Mouse (Mus musculus): ENCODE measurements around the gene Aldh3b2.

Aldh3b2 gene

GRCm38 (mm10) chr19:4012432-4013022 lies 40.4 kb downstream of the Aldh3b2 start, which contains the start of gene Ndufv1:
Gene Ndufv1, minus strand, starts transcription at chr19:4012806.
- DNase-seq (ENCODE audit: low read depth, low spot score) = peak; percentile 97

- no peak for DNase-seq (ENCODE audit: low read depth, low spot score)
Measured at GRCm38 (mm10) chr19:4013066-4013465, 40.9 kb downstream of the Aldh3b2 start.

GRCm38 (mm10) chr19:4014802-4015201 lies 42.7 kb downstream of the Aldh3b2 start:
- DNase-seq (ENCODE audit: low read depth, low spot score) = no peak

GRCm38 (mm10) chr19:4015635-4016034 lies 43.5 kb downstream of the Aldh3b2 start:
- no peak for DNase-seq (ENCODE audit: low read depth, low spot score)

- no peak for DNase-seq (ENCODE audit: low read depth, low spot score)
Measured at GRCm38 (mm10) chr19:4017921-4018587, 45.9 kb downstream of the Aldh3b2 start.

GRCm38 (mm10) chr19:4018743-4019583 lies 46.8 kb downstream of the Aldh3b2 start:
- DNase-seq (ENCODE audit: low read depth, low spot score) = peak; percentile 82

- no peak for DNase-seq (ENCODE audit: low read depth, low spot score)
Measured at GRCm38 (mm10) chr19:4023185-4023584, 51.1 kb downstream of the Aldh3b2 start.

- DNase-seq (ENCODE audit: low read depth, low spot score) = no peak
Measured at GRCm38 (mm10) chr19:4027576-4027975, 55.4 kb downstream of the Aldh3b2 start.

All from A20 (cell line).